Mouse (Mus musculus) gastrocnemius, adult 2 months (tissue): Measurements from ENCODE around the gene Zfp790. TPM values are rescaled to one million over a fixed set of nuclear protein-coding genes. Genes with fewer than 3 reads are reported as not detected.
"Not testable (repeated sequence)": the region's sequence is repeated elsewhere in the genome, so short reads cannot be mapped to it uniquely, and the experiment has no call there.

Experiments
- DNase-seq: peaks from one replicate; pipeline ENCODE4 v3.0.0; 2022
- H3K27ac ChIP-seq: fragments of 200-600 bp; 2 replicates; pipeline ENCODE4 v1.8.1; 2022; ENCODE audit warnings: mild to moderate bottlenecking
- H3K4me3 ChIP-seq: fragments of 200-600 bp; 2 replicates; pipeline ENCODE4 v1.8.1; 2022; ENCODE audit warnings: mild to moderate bottlenecking, moderate library complexity
- CTCF ChIP-seq: fragments of 200-600 bp; IDR thresholded peaks from 2 replicates; pipeline ENCODE4 v1.8.1; 2022; ENCODE audit warnings: antibody characterized with exemption, mild to moderate bottlenecking, moderate library complexity
- intact Hi-C: fragments of 180-260 bp; cut with DNase I; formaldehyde crosslinking; loops from one replicate; pipeline ENCODE4 v1.15.1; 2025
- microRNA-seq: library from miRNA; unstranded; fragments of <30 nt; microRNA quantifications from one replicate; pipeline ENCODE4 v1.2.0, GENCODE M21; 2021
- total RNA-seq, 2 experiments: library from RNA; stranded (reverse); gene quantifications; 2 replicates each; pipeline ENCODE4 v1.2.3; 2021

The Zfp790 gene
- total RNA-seq, 2 experiments from 2014 or later = 10.0 to 10.6 TPM

DNA sequence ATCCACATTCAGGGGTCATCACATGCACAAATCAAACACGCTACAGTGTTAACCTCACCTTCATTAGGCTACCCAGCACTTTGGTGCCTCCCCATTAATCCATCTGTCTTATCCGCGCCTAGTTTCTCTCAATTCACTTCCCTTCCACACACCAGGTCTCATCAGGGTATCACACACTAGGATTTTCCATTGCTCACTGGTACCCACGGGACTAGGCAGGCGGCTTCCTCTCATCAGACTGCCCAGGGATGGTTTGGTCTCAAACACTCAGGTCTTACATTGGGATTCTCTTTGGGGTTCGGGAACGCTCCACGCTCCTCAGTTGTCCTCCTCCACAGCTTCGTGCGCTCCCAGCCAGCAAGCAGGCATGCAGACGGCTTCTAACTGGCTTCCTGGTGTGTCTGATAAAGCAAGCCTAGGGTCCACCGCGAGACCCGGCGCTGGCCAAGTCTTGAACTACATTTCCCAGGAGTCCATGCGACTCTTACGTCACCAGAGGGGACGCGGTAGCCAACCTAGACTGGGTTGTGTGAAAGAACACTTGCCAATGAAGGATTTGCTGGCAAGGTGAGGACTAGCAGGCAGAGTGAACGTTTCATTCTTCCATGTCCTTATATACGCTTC, 37.4 kb downstream of the Zfp790 start, which contains the start of gene Zfp940:
Gene Zfp940 (minus strand): TSS at position 451 of the 624 bp plus-strand sequence.
- Histone ChIP-seq H3K27ac (peak within 1 kb of the TSS; percentile 79), H3K4me3 (peak within 1 kb of the TSS; percentile 82)
- no peak for TF ChIP-seq CTCF
- peak; percentile 82 for DNase-seq
- intact Hi-C loops = loop anchor here (2.0 to 5.0 kb wide), 2 partner anchors 36 to 55 kb away; partner anchors contain the start of genes Zfp383 and Zfp790

DNA sequence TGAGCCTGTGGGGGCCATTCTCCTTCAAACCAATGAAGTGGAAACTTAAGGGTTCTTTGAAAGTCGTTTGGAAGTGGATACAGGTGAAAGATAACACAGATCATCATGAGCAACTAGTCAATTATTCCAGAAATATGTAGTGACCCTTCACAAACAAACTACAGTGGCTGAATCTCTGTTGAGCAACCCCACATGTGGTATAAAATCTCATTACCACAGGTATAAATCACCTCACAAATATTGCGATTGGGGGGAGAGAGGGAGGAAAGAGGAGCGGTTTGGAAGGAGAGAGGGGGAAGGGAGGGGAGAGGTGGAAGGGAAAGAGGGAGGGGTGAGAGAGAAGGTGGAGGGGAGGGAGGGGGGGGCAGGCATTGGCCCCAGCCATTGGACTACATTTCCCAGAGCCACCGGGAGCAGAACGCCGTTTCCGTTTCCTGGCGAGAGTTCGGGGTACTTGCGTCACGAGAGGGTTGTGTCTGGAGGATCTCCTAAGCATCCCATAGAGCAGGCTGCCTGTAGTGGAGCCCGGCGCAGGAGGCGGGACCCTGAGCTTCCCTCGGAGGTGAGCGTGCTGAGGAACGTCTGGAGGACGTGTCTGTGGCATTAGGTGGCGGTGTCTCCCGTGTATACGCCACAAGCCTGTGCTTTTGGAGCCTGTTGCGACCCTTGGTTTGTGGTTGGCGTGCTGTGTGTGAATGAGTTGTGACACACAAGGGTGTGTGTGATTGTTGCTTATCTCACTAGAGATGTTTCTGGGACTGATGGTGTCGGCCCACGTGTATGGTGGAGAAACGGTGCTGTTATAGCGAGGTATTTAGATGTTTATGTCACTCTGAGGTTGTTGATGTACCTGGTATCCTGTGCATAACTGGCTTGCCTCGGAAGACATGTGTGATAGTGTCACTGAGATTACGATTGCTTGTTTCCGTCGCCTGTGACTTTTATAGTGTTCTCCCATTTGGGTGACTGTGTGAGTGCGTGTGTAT, 43.9 kb downstream of the Zfp790 start, which contains the start of gene Zfp420:
Gene Zfp420 (plus strand): TSS at position 448 of the 986 bp plus-strand sequence.
- peak; percentile 93 for DNase-seq
- H3K27ac ChIP-seq = peak within 1 kb of the TSS; percentile 73
- peak; percentile 12; the same call in 1 of the 2 replicates for TF ChIP-seq CTCF
- H3K4me3 ChIP-seq = peak within 1 kb of the TSS; percentile 87
- intact Hi-C loops = loop anchor here (5.0 kb wide), 1 partner anchor 93 kb away; the partner anchor contains the start of gene Zfp84

GRCm38 (mm10) chr7:29861660-29862059, 45.7 kb downstream of the Zfp790 start:
- no peak overlapping the region for H3K27ac ChIP-seq
- DNase-seq = no peak
- intact Hi-C loops = no loop called here
- TF ChIP-seq CTCF = no peak
- no peak overlapping the region for H3K4me3 ChIP-seq

GRCm38 (mm10) chr7:29874256-29874655, 58.3 kb downstream of the Zfp790 start:
- intact Hi-C loops = no loop called here
- DNase-seq = no peak
- H3K4me3 ChIP-seq = no peak overlapping the region
- H3K27ac ChIP-seq = no peak overlapping the region
- no peak for TF ChIP-seq CTCF

GRCm38 (mm10) chr7:29877561-29877960, 61.6 kb downstream of the Zfp790 start:
- intact Hi-C loops, H3K27ac ChIP-seq, H3K4me3 ChIP-seq, DNase-seq: not testable (repeated sequence)

- no peak for DNase-seq
- intact Hi-C loops = no loop called here
- no peak overlapping the region for H3K27ac ChIP-seq
- no peak overlapping the region for H3K4me3 ChIP-seq
- TF ChIP-seq CTCF = no peak
These were observed 64.1 kb downstream of the Zfp790 start for GRCm38 (mm10) chr7:29880056-29880455.

Small RNA genes lying within 50 kb of the gene (microRNA-seq; reads per million reads assigned to microRNA genes)
- 2.2 reads per million for gene Mir1964

Other genes with a start within 250 kb of the Zfp790 start
- not detected for gene Catsperg2, start 89.1 kb upstream of the Zfp790 start, total RNA-seq
- gene Zfp84, start 47.6 kb upstream of the Zfp790 start, total RNA-seq = 1 to 10 TPM; 6.2 to 8.8 TPM
- gene Zfp30, start 32.1 kb upstream of the Zfp790 start, total RNA-seq = 1 to 10 TPM; 1.8 to 2.6 TPM
- gene Zfp940, start 37.6 kb downstream of the Zfp790 start, total RNA-seq = 1 to 10 TPM; 2.7 to 2.8 TPM
- 1 to 10 TPM; 2.8 to 4.3 TPM for gene Zfp420, start 43.9 kb downstream of the Zfp790 start, total RNA-seq
- gene Zfp27, start 90.5 kb downstream of the Zfp790 start, total RNA-seq = 1 to 10 TPM; 8.6 to 8.8 TPM
- gene Zfp383, start 92.1 kb downstream of the Zfp790 start, total RNA-seq = 1 to 10 TPM; 5.5 to 8.0 TPM
- 1 to 10 TPM; 5.7 to 6.6 TPM for gene Zfp74, start 138.0 kb downstream of the Zfp790 start, total RNA-seq
- 10 to 100 TPM; 12.8 to 16.1 TPM for gene Zfp568, start 167.8 kb downstream of the Zfp790 start, total RNA-seq
- 1 to 10 TPM; 1.8 to 2.1 TPM for gene Zfp14, start 235.3 kb downstream of the Zfp790 start, total RNA-seq